Mouse (Mus musculus): ENCODE measurements around the gene Gm20605.

DNA sequence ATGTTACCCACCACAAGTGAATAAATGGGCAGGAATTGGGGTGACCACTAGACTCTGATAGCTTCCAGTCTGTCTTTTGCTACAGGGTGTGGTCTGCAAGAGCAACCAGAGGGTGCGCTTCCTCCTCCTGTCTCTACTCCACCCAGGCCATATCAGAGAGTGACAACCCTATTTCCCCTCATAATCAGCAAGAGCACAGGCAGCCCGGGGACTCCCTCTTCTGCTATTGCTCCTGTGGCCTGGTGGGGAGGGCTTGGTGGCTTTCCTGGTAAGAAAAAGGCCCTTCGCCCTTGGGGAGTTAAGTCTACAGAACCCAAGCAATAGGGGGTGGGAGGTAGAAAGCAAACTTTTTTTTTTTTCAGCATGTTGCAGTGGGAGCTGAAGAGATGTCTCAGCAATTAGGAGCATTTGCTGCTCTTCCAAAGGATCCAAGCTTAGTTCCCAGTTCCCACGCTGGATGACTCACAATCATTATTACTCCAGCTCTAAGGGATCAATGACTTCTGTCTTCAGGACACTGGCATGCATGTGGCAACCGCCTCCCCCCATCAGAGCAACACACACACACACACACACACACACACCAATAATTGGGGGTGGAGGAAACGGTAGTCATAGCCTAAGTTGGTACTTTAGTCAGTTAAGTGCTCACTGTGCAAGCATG is 57.3 kb downstream of the Gm20605 start:
- TF ChIP-seq EP300 (IDR thresholded peaks at IDR 0.05; ENCODE audit: insufficient read depth, low read depth, low read length), result no peak
- TF ChIP-seq POLR2A (IDR thresholded peaks at IDR 0.05; ENCODE audit: insufficient read depth, low read length), result no peak

Data from ES-Bruce4 (cell line).